Mouse (Mus musculus): ENCODE data around the gene Isl1. TPM values are rescaled to one million over a fixed set of nuclear protein-coding genes. Genes with fewer than 3 reads are reported as not detected.

The Isl1 gene
- total RNA-seq (2023): not detected

DNA sequence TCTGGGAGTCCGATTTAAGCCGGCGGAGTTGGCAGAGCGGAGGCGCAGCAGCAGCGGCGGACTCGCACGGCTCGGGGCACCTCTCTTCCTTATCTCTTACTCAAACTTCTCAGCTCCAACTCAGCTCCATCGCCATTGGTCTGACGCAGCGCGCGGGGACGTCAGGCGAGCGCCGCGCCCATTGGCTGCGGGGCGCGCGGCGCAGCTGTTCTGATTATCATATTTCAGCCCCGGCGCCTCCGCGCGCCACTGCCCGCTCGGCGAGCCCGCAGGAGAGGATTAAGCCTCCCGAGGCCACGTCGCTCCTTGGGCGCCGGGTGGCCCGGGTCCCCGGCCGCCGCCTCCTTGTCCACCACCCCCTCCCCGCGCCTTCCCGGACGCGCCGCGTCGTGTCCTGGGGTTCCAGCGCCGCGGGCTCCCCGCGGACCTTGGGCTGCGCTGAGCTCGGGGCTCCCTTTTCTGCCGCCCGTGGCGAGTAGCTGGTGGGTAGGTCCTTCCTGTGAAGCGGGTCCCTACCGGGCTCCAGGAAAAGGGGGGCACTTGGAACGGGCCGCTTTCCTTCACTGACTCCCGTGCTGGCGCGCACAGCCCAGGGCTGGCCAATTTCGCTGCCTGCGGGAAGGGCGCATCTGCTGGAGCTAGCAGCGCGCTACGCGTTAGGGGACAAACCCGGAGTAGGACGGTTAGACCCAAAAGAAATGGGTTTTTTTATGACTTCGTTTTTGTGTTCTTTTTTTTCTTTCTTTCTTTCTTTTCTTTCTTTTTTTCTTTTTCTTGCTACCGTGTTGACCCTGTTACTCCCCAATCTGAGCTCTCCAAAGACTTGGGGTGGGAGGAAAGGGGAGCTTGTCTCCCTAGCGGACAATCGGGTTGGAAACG lies at the start of gene Isl1:
TSS of gene Isl1 (minus strand) at position 106 of the 879 bp plus-strand sequence.

Measured in CD4-positive naive resting alpha-beta T cell, adult 76 days (primary cell).